Mouse (Mus musculus): ENCODE results near the gene Bckdhb. TPM values are rescaled to one million over a fixed set of nuclear protein-coding genes. Genes with fewer than 3 reads are reported as not detected.

Gene Bckdhb
- polyA plus RNA-seq, 1 experiment from 2014 or later = 56.9 TPM

DNA sequence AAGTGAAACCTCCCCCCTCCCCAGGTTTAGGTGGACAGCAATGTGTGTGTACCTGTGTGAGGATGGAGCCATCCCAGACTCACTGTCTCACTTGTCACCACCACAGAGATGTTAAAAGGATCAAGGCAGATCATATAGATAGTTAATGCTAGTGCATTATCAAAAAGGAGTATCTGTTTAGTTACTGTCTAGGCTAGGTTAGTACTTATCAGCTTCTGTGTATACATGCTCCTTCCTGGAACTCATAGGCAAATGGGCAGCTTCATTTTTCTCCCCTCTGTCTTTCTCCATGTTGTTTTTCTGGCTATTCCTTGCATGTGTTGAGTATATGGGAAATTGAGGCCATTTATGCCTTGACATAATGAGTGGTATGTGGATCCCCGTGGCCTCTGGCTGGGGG, 187.4 kb downstream of the Bckdhb start:
- Histone ChIP-seq H3K36me3 (no peaks in the 10 kb centered on the region), H3K27me3 (no peaks in the 10 kb centered on the region), H3K4me3 (no peak overlapping the region), H3K9ac (no peak overlapping the region), H3K27ac (no peak overlapping the region), H3K4me2 (no peak overlapping the region), H3K9me3 (no peaks in the 10 kb centered on the region), H3K4me1 (peaks cover 39% of the 10 kb centered on the region)
- WGBS = 30% methylated on average over 1 of the region's 1 CpGs
- no peak for ATAC-seq (ENCODE audit: insufficient number of reproducible peaks, insufficient read depth, low FRiP score, low TSS enrichment, low read depth)

DNA sequence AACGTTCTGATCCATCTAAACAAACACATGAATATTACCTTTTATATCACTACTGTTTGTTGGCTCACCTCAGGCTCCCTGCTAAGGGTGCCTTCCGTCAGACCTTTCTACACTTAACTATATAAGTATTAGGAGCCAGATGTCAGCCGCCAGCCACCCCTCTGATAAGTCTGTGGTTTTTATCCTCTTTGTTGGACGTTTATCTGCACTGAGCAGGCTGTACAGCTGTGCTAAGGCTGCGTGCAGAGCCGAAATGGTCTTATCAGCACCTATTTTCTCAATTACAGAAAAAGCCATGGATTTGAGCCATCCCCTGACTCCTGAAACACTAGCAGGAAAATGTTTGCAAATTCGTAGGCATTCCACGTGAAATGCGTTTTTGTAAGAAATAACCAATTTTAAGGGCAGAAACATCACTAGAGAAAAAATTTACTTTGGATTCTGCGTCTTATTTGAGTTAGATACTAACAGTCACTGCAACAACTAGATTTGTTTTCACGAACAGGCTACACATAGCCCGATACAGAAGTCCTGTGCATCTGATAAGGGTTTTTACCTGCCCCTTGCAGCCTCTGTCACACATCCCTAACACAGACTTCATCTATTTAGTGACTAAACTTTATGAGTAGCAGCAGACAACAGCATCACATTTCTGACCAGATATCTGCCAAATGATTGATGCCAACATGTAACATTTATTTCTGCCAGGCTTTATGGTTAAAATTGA, 188.1 kb downstream of the Bckdhb start:
- Histone ChIP-seq H3K4me3 (no peak overlapping the region), H3K9me3 (no peaks in the 10 kb centered on the region), H3K27ac (no peak overlapping the region), H3K36me3 (no peaks in the 10 kb centered on the region), H3K9ac (no peak overlapping the region), H3K4me1 (peaks cover 35% of the 10 kb centered on the region), H3K27me3 (no peaks in the 10 kb centered on the region), H3K4me2 (peak overlapping the region; percentile 24; the same call in 1 of the 2 replicates)
- no peak for ATAC-seq (ENCODE audit: insufficient number of reproducible peaks, insufficient read depth, low FRiP score, low TSS enrichment, low read depth)
- WGBS = 60% methylated on average over 12 of the region's 12 CpGs

DNA sequence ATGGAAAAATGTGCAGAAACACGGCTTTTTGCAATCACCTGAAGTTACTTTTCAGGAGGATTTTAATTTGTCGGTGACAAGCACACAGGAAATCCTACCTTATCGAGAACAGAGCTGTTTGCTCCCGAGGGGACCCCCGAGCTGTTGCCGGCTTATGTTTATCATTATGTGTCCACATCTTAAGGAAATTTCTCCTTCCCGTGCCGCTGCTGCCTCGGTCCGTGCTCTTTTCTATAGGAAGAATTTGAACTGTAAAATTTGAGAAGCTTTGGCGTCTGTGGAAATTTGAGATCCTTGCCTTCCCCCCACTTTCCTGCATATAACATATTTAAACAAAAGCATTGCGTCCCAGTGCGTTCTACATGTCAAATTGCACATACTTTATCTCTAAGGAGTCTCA, 189.3 kb downstream of the Bckdhb start:
- 12% methylated on average over 13 of the region's 13 CpGs for WGBS
- no peaks in the 10 kb centered on the region for H3K9me3 ChIP-seq
- H3K27ac ChIP-seq = no peak overlapping the region
- peak overlapping the region; percentile 49; the same call in 1 of the 2 replicates for H3K9ac ChIP-seq
- peak overlapping the region; percentile 44 for H3K4me3 ChIP-seq
- no peak for ATAC-seq (ENCODE audit: insufficient number of reproducible peaks, insufficient read depth, low FRiP score, low TSS enrichment, low read depth)
- H3K27me3 ChIP-seq = no peaks in the 10 kb centered on the region
- peak overlapping the region; percentile 66 for H3K4me2 ChIP-seq
- no peaks in the 10 kb centered on the region for H3K36me3 ChIP-seq
- peaks cover 29% of the 10 kb centered on the region for H3K4me1 ChIP-seq

DNA sequence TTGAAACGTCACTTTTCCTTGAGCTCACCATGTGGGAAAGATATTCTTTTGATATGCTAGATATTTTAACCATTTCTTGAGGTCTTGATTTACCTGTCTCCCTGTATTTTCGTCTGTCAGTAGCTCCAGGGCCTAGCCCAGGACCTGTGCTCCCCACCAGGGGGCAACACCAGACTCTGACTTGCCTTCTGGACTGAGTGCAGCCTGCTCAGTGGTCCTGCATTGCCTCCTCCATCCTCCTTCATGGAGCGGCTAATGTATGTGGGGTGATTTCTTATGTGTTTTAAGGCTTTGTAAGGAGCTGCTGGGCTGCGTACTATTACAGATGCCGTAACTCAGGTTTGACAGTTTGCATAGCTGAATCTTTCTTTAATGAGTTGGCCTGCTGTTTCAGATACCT, 192.4 kb downstream of the Bckdhb start:
- H3K9ac ChIP-seq = no peak overlapping the region
- H3K27me3 ChIP-seq = no peaks in the 10 kb centered on the region
- no peak overlapping the region for H3K27ac ChIP-seq
- 78% methylated on average over 5 of the region's 5 CpGs for WGBS
- no peak overlapping the region for H3K4me3 ChIP-seq
- no peaks in the 10 kb centered on the region for H3K36me3 ChIP-seq
- H3K4me2 ChIP-seq = no peak overlapping the region
- H3K4me1 ChIP-seq = peaks cover 3% of the 10 kb centered on the region; the same call in 1 of the 2 replicates
- ATAC-seq (ENCODE audit: insufficient number of reproducible peaks, insufficient read depth, low FRiP score, low TSS enrichment, low read depth) = no peak
- no peaks in the 10 kb centered on the region for H3K9me3 ChIP-seq

DNA sequence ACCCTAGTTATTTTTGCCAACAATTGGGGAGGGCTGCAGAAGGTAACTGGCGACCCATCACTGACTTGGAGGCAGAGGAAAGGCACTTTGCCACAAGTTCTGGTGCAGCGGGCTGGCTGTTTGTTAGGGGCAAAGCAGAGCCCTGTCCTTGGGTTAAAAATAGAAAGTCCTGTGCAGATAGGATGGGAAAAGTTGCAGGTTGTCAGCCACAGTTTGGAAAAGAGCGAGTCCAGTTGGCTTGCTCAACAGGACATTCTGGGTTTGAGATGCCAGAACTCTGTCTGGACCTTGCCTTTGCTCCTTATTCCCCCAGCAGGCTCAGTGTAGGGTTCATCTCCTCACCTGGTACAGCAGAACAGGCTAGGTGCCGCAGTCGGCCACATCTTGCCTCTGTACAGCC, 200.1 kb downstream of the Bckdhb start:
- H3K36me3 ChIP-seq = no peaks in the 10 kb centered on the region
- no peaks in the 10 kb centered on the region for H3K4me1 ChIP-seq
- H3K4me2 ChIP-seq = no peak overlapping the region
- H3K4me3 ChIP-seq = no peak overlapping the region
- H3K9me3 ChIP-seq = no peaks in the 10 kb centered on the region
- WGBS = 94% methylated on average over 5 of the region's 5 CpGs
- no peaks in the 10 kb centered on the region for H3K27me3 ChIP-seq
- H3K9ac ChIP-seq = no peak overlapping the region
- no peak for ATAC-seq (ENCODE audit: insufficient number of reproducible peaks, insufficient read depth, low FRiP score, low TSS enrichment, low read depth)
- no peak overlapping the region for H3K27ac ChIP-seq

DNA sequence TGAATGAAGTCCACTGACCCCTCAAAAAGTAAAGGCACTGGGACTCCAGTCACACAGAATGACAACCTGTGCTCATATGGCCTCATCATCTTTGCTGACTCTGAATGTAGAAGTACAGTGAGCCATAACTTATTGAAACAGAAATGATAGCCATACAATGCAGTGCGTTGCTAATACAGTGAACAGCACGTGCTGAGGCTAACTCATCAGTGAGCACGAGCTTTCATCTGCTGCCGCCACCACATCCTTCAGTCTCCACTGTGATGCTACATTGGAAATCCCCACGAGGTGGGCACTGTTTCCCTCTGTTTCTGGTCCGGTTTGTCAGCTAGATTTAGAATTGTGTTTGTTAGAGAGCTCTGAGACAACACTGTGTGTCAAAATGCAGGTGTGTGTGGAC, 205.4 kb downstream of the Bckdhb start:
- Histone ChIP-seq H3K9ac (no peak overlapping the region), H3K4me1 (no peaks in the 10 kb centered on the region), H3K4me2 (no peak overlapping the region), H3K27ac (no peak overlapping the region), H3K36me3 (no peaks in the 10 kb centered on the region), H3K27me3 (no peaks in the 10 kb centered on the region), H3K9me3 (no peaks in the 10 kb centered on the region), H3K4me3 (no peak overlapping the region)
- no peak for ATAC-seq (ENCODE audit: insufficient number of reproducible peaks, insufficient read depth, low FRiP score, low TSS enrichment, low read depth)
- WGBS = 89% methylated on average over 6 of the region's 6 CpGs

DNA sequence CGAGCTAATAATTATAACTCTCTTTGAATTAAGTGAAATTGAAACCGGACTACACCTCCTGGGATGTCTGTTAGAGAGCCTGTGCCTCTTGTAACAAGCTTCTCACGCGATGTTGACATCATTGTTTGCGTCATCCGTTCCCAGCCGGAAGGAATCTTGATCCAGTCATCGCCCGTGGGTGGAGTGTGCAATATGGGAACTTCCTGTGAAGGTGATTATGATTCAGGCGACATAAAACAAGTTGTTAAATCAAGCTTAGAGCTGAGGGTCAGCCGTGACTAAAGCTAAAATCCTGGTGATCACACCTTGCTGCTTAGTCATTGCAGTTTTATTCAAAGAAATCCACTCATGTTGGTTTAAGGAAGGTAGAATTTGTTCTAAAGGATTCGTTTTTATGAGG, 210.1 kb downstream of the Bckdhb start:
- Histone ChIP-seq H3K27ac (no peak overlapping the region), H3K4me3 (no peak overlapping the region), H3K27me3 (no peaks in the 10 kb centered on the region), H3K4me1 (peaks cover 7% of the 10 kb centered on the region; the same call in 1 of the 2 replicates), H3K9me3 (no peaks in the 10 kb centered on the region), H3K9ac (no peak overlapping the region), H3K4me2 (no peak overlapping the region), H3K36me3 (no peaks in the 10 kb centered on the region)
- ATAC-seq (ENCODE audit: insufficient number of reproducible peaks, insufficient read depth, low FRiP score, low TSS enrichment, low read depth) = no peak
- WGBS = 87% methylated on average over 12 of the region's 12 CpGs

DNA sequence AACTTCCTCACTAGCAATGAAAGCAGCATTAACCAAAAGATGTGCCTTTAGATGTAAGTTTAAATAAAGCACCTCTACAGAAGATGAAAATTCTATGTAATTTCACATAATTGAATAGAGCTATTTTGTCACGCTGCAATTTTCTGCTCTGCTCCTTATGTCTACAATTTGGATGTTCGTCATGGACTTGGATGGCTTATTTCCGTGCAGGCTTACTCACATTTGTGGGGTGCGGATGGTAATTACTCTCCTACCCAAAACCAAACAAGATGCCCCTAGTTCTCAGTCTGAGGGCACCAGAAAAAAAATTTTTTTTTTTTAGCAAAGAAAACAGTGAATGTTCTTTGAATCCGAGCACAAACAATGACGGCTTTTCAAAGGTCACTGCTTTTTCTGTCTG, 212.2 kb downstream of the Bckdhb start:
- no peak for ATAC-seq (ENCODE audit: insufficient number of reproducible peaks, insufficient read depth, low FRiP score, low TSS enrichment, low read depth)
- Histone ChIP-seq H3K9ac (no peak overlapping the region), H3K27ac (no peak overlapping the region), H3K4me2 (no peak overlapping the region), H3K27me3 (no peaks in the 10 kb centered on the region), H3K4me3 (no peak overlapping the region), H3K36me3 (no peaks in the 10 kb centered on the region), H3K9me3 (no peaks in the 10 kb centered on the region), H3K4me1 (peaks cover 7% of the 10 kb centered on the region; the same call in 1 of the 2 replicates)
- 71% methylated on average over 6 of the region's 6 CpGs for WGBS

DNA sequence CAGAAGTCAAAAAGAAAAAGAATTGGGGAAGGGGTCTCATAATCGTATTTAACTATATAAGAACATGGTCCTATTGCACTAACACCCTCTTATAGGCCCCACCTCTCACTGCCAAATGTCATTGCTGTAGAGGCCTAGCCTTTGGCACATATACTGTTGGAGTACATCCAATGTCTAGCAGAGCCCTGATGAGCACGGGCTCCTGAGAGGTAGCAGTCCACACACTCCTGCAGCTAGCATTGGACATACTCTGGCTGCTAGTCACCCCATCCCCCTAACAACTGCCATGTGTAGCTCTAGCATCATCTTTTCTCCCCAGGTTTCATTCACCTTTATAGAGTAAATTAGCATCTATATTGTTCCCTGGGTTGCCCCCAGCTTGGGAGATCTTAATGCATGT, 223.2 kb downstream of the Bckdhb start:
- ATAC-seq (ENCODE audit: insufficient number of reproducible peaks, insufficient read depth, low FRiP score, low TSS enrichment, low read depth) = no peak
- WGBS = 80% methylated on average over 2 of the region's 2 CpGs

More for the DNA sequence above, 223.2 kb downstream of the Bckdhb start:
- Histone ChIP-seq H3K27me3 (no peaks in the 10 kb centered on the region), H3K4me1 (0 out of 2 replicates have a peak, but pooled peaks cover 3% of the 10 kb centered on the region), H3K36me3 (no peaks in the 10 kb centered on the region), H3K4me2 (no peak overlapping the region), H3K9me3 (no peaks in the 10 kb centered on the region), H3K9ac (no peak overlapping the region), H3K27ac (no peak overlapping the region), H3K4me3 (no peak overlapping the region)

Other genes starting within 250 kb of the Bckdhb start
- gene Elovl4, start 118.9 kb upstream of the Bckdhb start, polyA plus RNA-seq (2015; fragmentation: Nextera tagmentation; extraction: Ambion mirVana) = 22.4 and 24.6 TPM in 2 replicates
- 30.5 and 31.5 TPM in 2 replicates for gene Ttk, start 90.5 kb upstream of the Bckdhb start, polyA plus RNA-seq (2015; fragmentation: Nextera tagmentation; extraction: Ambion mirVana)